Mouse (Mus musculus): Measurements from ENCODE around the gene Adcy4. TPM values are rescaled to one million over a fixed set of nuclear protein-coding genes. Genes with fewer than 3 reads are reported as not detected.

Gene Adcy4
- polyA plus RNA-seq, 1 experiment from 2014 or later = 17.7 TPM

Other genes starting within 250 kb of the Adcy4 start
- gene Pck2, start 243.8 kb downstream of the Adcy4 start, polyA plus RNA-seq (2014; fragmentation: Nextera tagmentation; extraction: Ambion mirVana) = 35.1 TPM in 2 replicates
- gene Dcaf11, start 224.1 kb downstream of the Adcy4 start, polyA plus RNA-seq (2014; fragmentation: Nextera tagmentation; extraction: Ambion mirVana) = 68.1 and 74.1 TPM in 2 replicates
- not detected in 2 replicates for gene A730061H03Rik, start 223.7 kb downstream of the Adcy4 start, polyA plus RNA-seq (2014; fragmentation: Nextera tagmentation; extraction: Ambion mirVana)
- 97.6 and 102 TPM in 2 replicates for gene Fitm1, start 208.5 kb downstream of the Adcy4 start, polyA plus RNA-seq (2014; fragmentation: Nextera tagmentation; extraction: Ambion mirVana)
- gene Psme1, start 206.0 kb downstream of the Adcy4 start, polyA plus RNA-seq (2014; fragmentation: Nextera tagmentation; extraction: Ambion mirVana) = 224 and 250 TPM in 2 replicates
- gene Emc9, start 198.8 kb downstream of the Adcy4 start, polyA plus RNA-seq (2014; fragmentation: Nextera tagmentation; extraction: Ambion mirVana) = 22.6 and 22.7 TPM in 2 replicates
- 225 and 229 TPM in 2 replicates for gene Psme2, start 193.0 kb downstream of the Adcy4 start, polyA plus RNA-seq (2014; fragmentation: Nextera tagmentation; extraction: Ambion mirVana)
- 12.7 and 13.1 TPM in 2 replicates for gene Rnf31, start 192.4 kb downstream of the Adcy4 start, polyA plus RNA-seq (2014; fragmentation: Nextera tagmentation; extraction: Ambion mirVana)
- gene Irf9, start 180.5 kb downstream of the Adcy4 start, polyA plus RNA-seq (2014; fragmentation: Nextera tagmentation; extraction: Ambion mirVana) = 9.8 and 10.1 TPM in 2 replicates
- gene Rec8, start 166.1 kb downstream of the Adcy4 start, polyA plus RNA-seq (2014; fragmentation: Nextera tagmentation; extraction: Ambion mirVana) = 7.1 and 10.2 TPM in 2 replicates
- gene Ipo4, start 148.1 kb downstream of the Adcy4 start, polyA plus RNA-seq (2014; fragmentation: Nextera tagmentation; extraction: Ambion mirVana) = 65.7 and 68.4 TPM in 2 replicates
- gene Gm49378, start 146.2 kb downstream of the Adcy4 start, polyA plus RNA-seq (2014; fragmentation: Nextera tagmentation; extraction: Ambion mirVana) = 1.8 and 2.5 TPM in 2 replicates
- 86.6 and 90.0 TPM in 2 replicates for gene Tm9sf1, start 140.3 kb downstream of the Adcy4 start, polyA plus RNA-seq (2014; fragmentation: Nextera tagmentation; extraction: Ambion mirVana)
- gene Tssk4, start 133.9 kb downstream of the Adcy4 start, polyA plus RNA-seq (2014; fragmentation: Nextera tagmentation; extraction: Ambion mirVana) = 0.35 and 0.46 TPM in 2 replicates
- gene Mdp1, start 123.6 kb downstream of the Adcy4 start, polyA plus RNA-seq (2014; fragmentation: Nextera tagmentation; extraction: Ambion mirVana) = 99.2 and 100 TPM in 2 replicates
- 40.6 and 40.9 TPM in 2 replicates for gene Gmpr2, start 112.2 kb downstream of the Adcy4 start, polyA plus RNA-seq (2014; fragmentation: Nextera tagmentation; extraction: Ambion mirVana)
- gene Nedd8, start 112.0 kb downstream of the Adcy4 start, polyA plus RNA-seq (2014; fragmentation: Nextera tagmentation; extraction: Ambion mirVana) = 511 and 563 TPM in 2 replicates
- gene Tinf2, start 102.3 kb downstream of the Adcy4 start, polyA plus RNA-seq (2014; fragmentation: Nextera tagmentation; extraction: Ambion mirVana) = 28.7 and 31.6 TPM in 2 replicates
- 0.13 and 0.14 TPM in 2 replicates for gene Tgm1, start 70.2 kb downstream of the Adcy4 start, polyA plus RNA-seq (2014; fragmentation: Nextera tagmentation; extraction: Ambion mirVana)
- gene Rabggta, start 61.8 kb downstream of the Adcy4 start, polyA plus RNA-seq (2014; fragmentation: Nextera tagmentation; extraction: Ambion mirVana) = 20.1 and 20.5 TPM in 2 replicates
- 59.8 and 70.6 TPM in 2 replicates for gene Dhrs1, start 38.4 kb downstream of the Adcy4 start, polyA plus RNA-seq (2014; fragmentation: Nextera tagmentation; extraction: Ambion mirVana)
- 21.3 and 25.2 TPM in 2 replicates for gene Nop9, start 38.4 kb downstream of the Adcy4 start, polyA plus RNA-seq (2014; fragmentation: Nextera tagmentation; extraction: Ambion mirVana)
- gene Cideb, start 25.6 kb downstream of the Adcy4 start, polyA plus RNA-seq (2014; fragmentation: Nextera tagmentation; extraction: Ambion mirVana) = 1.5 and 1.6 TPM in 2 replicates
- gene Ltb4r2, start 22.7 kb downstream of the Adcy4 start, polyA plus RNA-seq (2014; fragmentation: Nextera tagmentation; extraction: Ambion mirVana) = 0.24 and 0.27 TPM in 2 replicates
- gene Ltb4r1, start 18.1 kb downstream of the Adcy4 start, polyA plus RNA-seq (2014; fragmentation: Nextera tagmentation; extraction: Ambion mirVana) = 0.28 and 0.62 TPM in 2 replicates
- 13.6 and 16.1 TPM in 2 replicates for gene Ripk3, start 4.8 kb upstream of the Adcy4 start, polyA plus RNA-seq (2014; fragmentation: Nextera tagmentation; extraction: Ambion mirVana)
- gene Nfatc4, start 39.0 kb upstream of the Adcy4 start, polyA plus RNA-seq (2014; fragmentation: Nextera tagmentation; extraction: Ambion mirVana) = 7.6 and 11.0 TPM in 2 replicates
- gene Nynrin, start 69.9 kb upstream of the Adcy4 start, polyA plus RNA-seq (2014; fragmentation: Nextera tagmentation; extraction: Ambion mirVana) = 11.0 and 12.4 TPM in 2 replicates
- gene Cbln3, start 100.3 kb upstream of the Adcy4 start, polyA plus RNA-seq (2014; fragmentation: Nextera tagmentation; extraction: Ambion mirVana) = 0.24 and 0.61 TPM in 2 replicates
- 5.7 and 6.1 TPM in 2 replicates for gene Khnyn, start 100.9 kb upstream of the Adcy4 start, polyA plus RNA-seq (2014; fragmentation: Nextera tagmentation; extraction: Ambion mirVana)
- 51.6 and 52.1 TPM in 2 replicates for gene Sdr39u1, start 116.2 kb upstream of the Adcy4 start, polyA plus RNA-seq (2014; fragmentation: Nextera tagmentation; extraction: Ambion mirVana)
- gene Cma1, start 160.6 kb upstream of the Adcy4 start, polyA plus RNA-seq (2014; fragmentation: Nextera tagmentation; extraction: Ambion mirVana) = 2.6 and 3.5 TPM in 2 replicates
- not detected in 2 replicates for gene Cma2, start 166.9 kb upstream of the Adcy4 start, polyA plus RNA-seq (2014; fragmentation: Nextera tagmentation; extraction: Ambion mirVana)
- not detected in 2 replicates for gene Mcpt1, start 233.9 kb upstream of the Adcy4 start, polyA plus RNA-seq (2014; fragmentation: Nextera tagmentation; extraction: Ambion mirVana)
- not detected in 2 replicates for gene Mcpt9, start 246.4 kb upstream of the Adcy4 start, polyA plus RNA-seq (2014; fragmentation: Nextera tagmentation; extraction: Ambion mirVana)

Data from heart, embryonic 14.5 days (tissue).